Mouse (Mus musculus) adrenal gland, postnatal 4 days (tissue): ENCODE data around the gene Slc38a7. TPM values are rescaled to one million over a fixed set of nuclear protein-coding genes. Genes with fewer than 3 reads are reported as not detected.
"Not testable (repeated sequence)": the region's sequence is repeated elsewhere in the genome, so short reads cannot be mapped to it uniquely, and the experiment has no call there.

Experiments
- DNase-seq, 2 experiments: peaks; one replicate each; pipeline ENCODE4 v3.0.0; 2021 to 2022; ENCODE audit warnings: low spot score in 2 of 2, mixed read lengths in 2 of 2
- total RNA-seq, 2 experiments: library from RNA; stranded (reverse); gene quantifications; 2 replicates each; pipeline ENCODE4 v1.2.3; 2021

The Slc38a7 gene
- total RNA-seq, 2 experiments from 2014 or later = 25.3 to 25.5 TPM

DNA sequence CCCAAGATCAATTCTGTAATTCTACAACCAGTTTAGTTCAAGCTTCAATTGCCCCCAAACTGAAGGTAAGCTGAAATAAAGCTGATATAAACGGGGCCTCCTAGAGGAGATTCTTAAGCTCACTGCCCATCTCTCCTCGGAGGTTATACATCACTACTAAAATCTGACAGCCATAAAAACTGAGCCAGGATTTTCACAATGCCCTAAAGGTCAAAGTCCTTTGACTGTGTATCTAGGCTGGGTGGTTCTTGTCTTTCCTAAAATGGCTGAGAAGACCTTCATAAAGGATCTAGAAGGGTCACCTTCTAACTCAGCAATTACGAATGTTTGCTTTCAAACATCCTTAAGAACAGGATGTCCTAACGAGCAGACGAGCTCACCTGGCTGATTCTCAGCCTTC, 44.2 kb downstream of the Slc38a7 start:
- DNase-seq = no peak

- no peak for DNase-seq
Observed at GRCm38 (mm10) chr8:95808631-95809030, 44.7 kb downstream of the Slc38a7 start.

DNA sequence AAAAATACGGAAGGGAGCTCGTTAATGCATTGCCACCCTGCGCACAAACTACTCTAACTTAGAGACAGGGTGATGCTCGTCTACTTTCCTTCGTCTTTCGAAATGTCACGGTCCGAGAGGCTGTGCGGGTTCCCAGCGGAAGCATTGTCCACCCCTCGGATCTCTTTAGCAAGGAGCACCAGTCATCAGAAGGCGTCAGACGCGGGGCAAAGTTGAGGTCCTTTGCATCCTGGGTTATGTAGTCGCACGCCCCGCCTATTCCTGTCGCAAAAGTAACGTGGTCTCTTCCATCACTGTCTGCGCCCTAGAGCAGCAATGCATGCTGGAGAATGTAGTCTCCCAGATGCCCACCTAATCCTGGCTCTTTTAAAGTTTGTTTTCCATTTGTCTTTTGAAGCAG, 45.5 kb downstream of the Slc38a7 start:
- peak; percentile 54 to 86 for DNase-seq

DNA sequence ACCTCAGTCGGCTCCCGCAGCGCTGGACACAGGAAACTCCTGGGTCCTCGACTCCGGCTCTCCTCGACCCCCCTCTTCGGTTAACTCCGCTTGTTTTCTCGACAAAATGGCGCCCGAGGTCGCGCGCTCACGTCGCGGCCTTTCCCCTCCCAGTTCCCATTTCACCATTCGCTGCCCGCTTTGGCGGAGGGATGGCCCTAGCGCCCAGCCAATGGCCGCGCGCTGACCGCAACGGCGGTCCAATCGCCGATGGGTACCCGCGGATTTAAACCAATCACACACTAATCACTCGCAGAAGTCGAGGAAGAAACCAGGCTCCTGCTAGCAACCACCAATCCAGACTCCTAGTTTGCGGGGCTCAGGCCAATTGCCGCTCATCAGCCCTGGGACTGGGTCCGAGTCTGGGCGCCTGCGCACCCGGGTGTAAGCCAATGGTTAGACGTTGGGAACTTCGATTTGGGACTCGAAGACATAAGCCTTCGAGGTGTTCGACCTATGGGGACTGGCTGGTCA, 46.0 kb downstream of the Slc38a7 start, which contains the start of gene Cnot1:
Cnot1 (minus strand) TSS at position 134 of the 513 bp plus-strand sequence.
- DNase-seq = peak; percentile 93

GRCm38 (mm10) chr8:95806461-95807191, 46.7 kb downstream of the Slc38a7 start:
- DNase-seq = peak in 1 of 2 experiments; percentile 7

- DNase-seq = no peak
Observed at GRCm38 (mm10) chr8:95805482-95805881, 47.9 kb downstream of the Slc38a7 start.

- no peak for DNase-seq
Observed at GRCm38 (mm10) chr8:95802231-95802630, 51.1 kb downstream of the Slc38a7 start.

GRCm38 (mm10) chr8:95801476-95802064, 51.8 kb downstream of the Slc38a7 start:
- DNase-seq = no peak

DNA sequence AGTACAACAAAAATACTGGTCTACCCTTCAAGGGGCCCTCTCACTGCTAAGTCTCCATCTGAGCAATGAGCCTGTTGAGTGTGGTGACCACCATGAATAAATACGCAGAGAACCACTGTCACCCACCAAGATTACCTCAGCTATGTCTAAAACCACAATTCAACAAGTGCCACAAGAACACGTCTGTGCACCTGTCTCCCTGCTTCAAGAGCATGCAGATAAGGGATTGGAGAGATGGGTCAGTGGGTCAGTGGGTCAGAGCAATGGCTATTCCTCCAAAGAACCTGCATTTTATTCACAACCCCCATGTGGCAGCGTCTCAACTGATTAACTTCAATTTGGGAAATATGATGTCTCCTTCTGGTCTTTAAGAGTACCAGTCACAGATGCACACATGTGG, 53.0 kb downstream of the Slc38a7 start:
- DNase-seq = no peak

DNA sequence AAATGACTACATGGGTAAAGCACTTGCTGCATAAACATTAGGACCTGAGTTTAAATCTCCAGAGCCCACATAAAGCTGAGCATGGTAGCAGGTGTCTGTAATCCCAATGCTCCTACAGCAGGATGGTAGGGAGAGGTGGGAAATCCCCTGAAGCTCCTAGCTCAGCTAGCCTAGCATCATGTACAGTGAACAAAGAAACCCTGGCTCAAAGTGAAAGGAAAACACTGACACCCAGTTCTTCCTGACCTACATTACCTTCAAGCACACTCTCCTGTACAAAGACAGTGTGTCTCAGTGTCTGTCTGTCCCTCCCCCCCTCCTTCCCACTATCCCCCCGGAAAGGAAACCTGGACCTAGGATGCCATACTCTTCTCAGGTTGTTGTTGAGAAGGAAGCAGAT, 53.4 kb downstream of the Slc38a7 start:
- no peak for DNase-seq

DNA sequence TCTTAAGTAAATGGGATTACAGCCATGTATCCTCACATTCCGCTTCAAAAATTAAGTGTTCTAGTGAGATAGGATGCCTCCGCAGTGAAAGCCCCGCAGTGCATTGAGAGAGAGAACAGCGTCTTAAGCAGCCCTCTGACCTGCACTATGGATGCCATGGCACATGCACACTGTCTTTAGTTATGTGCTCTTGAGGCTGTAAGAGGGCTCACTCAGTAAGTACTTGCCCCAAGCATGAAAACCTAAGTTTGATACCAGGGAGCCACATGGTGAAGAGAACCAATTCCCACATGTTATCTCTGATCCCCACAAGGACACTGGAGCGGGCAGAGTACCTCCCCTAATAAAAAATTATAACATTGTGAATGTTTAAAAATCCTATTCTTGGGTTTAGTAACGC, 54.2 kb downstream of the Slc38a7 start:
- DNase-seq = no peak

DNA sequence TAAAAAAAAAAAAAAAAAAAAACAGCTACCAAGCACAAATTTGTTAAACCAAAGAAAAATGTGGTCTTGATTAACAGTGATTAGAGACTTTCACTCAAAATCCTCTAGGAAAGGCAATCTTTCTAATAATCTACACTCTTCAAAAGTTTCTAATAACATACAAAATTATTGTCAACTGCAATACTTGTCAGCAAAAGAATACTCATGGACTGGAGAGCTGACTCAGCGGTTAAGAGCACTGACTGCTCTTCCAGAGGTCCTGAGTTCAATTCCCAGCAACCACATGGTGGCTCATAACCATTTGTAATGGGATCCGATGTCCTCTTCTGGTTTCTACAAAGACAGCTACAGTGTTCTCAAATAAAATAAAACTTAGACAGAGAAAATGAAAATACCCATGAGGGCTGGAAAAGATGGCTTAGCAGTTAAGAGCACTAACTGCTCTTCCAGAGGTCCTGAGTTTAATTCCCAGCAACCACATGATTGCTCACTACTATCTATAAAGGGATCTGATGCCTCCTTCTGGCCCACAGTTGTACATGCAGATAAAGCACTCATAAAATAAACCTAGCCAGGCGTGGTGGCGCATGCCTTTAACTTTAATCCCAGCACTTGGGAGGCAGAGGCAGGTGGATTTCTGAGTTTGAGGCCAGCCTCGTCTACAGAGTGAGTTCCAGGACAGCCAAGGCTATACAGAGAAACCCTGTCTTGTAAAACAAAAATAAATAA, 57.8 kb downstream of the Slc38a7 start:
- DNase-seq = not testable (repeated sequence)

Other genes with a start within 250 kb of the Slc38a7 start
- 1 to 10 TPM; 5.7 to 6.2 TPM for gene Gins3, start 220.1 kb downstream of the Slc38a7 start, total RNA-seq
- gene Ndrg4, start 176.6 kb downstream of the Slc38a7 start, total RNA-seq = 10 to 100 TPM; 31.5 to 43.8 TPM
- 10 to 100 TPM; 26.0 to 28.7 TPM for gene Setd6, start 137.7 kb downstream of the Slc38a7 start, total RNA-seq
- gene Cnot1, start 46.1 kb downstream of the Slc38a7 start, total RNA-seq = 100 to 1,000 TPM; 193 to 230 TPM
- gene Sap18b, start 28.2 kb downstream of the Slc38a7 start, total RNA-seq = 100 to 1,000 TPM; 175 to 183 TPM
- gene Got2, start 35.0 kb upstream of the Slc38a7 start, total RNA-seq = 100 to 1,000 TPM; 160 to 170 TPM